Mouse (Mus musculus) olfactory bulb, adult 2 months (tissue): Measurements from ENCODE around the gene Gm17428.

Experiments used
- CTCF ChIP-seq: fragments of 200-500 bp; IDR thresholded peaks from 2 replicates; pipeline ENCODE4 v1.5.1; 2012; ENCODE audit warnings: low read depth, mild to moderate bottlenecking, low read length, moderate library complexity; ENCODE audit not compliant: insufficient read depth
- POLR2A ChIP-seq: fragments of 200-500 bp; IDR thresholded peaks from 2 replicates; pipeline ENCODE4 v1.6.1; 2012; ENCODE audit warnings: mild to moderate bottlenecking, low read depth, low read length, moderate library complexity; ENCODE audit not compliant: insufficient read depth

- no peak for TF ChIP-seq POLR2A
- no peak for TF ChIP-seq CTCF
Observed at GRCm38 (mm10) chr14:55024236-55024635, 47.5 kb downstream of the Gm17428 start.
